In the genomic region with DNA sequence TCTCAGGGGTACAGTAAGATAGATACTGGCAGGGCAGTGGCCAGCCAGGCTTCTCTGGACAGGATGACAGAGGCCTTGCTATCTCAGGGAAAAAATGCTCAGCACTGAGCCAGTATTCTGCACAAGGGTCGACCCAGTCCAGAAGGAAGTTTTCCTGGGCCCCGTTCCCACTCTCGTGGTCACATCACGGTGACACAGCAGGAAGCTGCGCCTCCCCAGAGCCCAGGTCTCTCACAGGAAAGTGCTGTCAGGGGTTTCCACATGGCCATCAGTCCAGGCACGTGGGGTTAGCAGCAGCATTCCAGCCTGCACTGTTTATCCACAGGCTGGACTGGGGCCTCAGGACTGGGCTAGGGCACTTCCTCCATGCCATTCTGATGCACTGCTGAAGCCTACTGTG, we compare ENCODE assay signal across 9 mouse cellular contexts.
DNase-seq lines count a peak whose midpoint lies in the region; ATAC-seq lines count a peak whose summit lies in the region.
"Had no signal": no experiment of that assay in that cellular context is flagged by ENCODE, and none has a peak within 500 bp of the region (broad histone marks: within the 10 kb centered on the region; RNA-seq: fewer than 3 reads in every experiment).

No protein-coding gene starts in this region.

- H3K4me2 ChIP-seq in forebrain, embryonic 15.5 days (replicated peaks): no peak overlapping the region
- H3K4me2 ChIP-seq: liver, embryonic 13.5 days had no signal

- intact Hi-C loops in left cerebral cortex, postnatal 14 days (cut with DNase I): no loop called here
- intact Hi-C loops in left cerebral cortex, postnatal 25 days (cut with DNase I): no loop called here

- DNase-seq in urinary bladder, postnatal 25 days (ENCODE audit: low spot score): peak; percentile 4
- no peak for DNase-seq in urinary bladder, adult 2 months (ENCODE audit: low spot score)
- DNase-seq in heart, embryonic 10.5 days (ENCODE audit: low spot score): peak; percentile 81
- DNase-seq in kidney, adult 8-10 months: peak; percentile 80 to 83
- no peak for DNase-seq in cerebellum, adult 18-20 months
- no peak for DNase-seq in left cerebral cortex, postnatal 14 days (ENCODE audit: low spot score in 2 of 2)
- no peak for DNase-seq in left cerebral cortex, postnatal 25 days (ENCODE audit: low spot score in 2 of 2)
- DNase-seq: liver, embryonic 13.5 days had no signal

- H3K9ac ChIP-seq in forebrain, embryonic 15.5 days (replicated peaks): no peak overlapping the region
- H3K9ac ChIP-seq: liver, embryonic 13.5 days had no signal

- no peak overlapping the region for H3K4me3 ChIP-seq in heart, embryonic 10.5 days
- H3K4me3 ChIP-seq in forebrain, embryonic 15.5 days: no peak overlapping the region
- H3K4me3 ChIP-seq: liver, embryonic 13.5 days had no signal

- no peak for ATAC-seq in forebrain, embryonic 15.5 days (replicated peaks)

- H3K9me3 ChIP-seq in heart, embryonic 10.5 days: no peaks in the 10 kb centered on the region
- H3K9me3 ChIP-seq in forebrain, embryonic 15.5 days: no peaks in the 10 kb centered on the region
- H3K9me3 ChIP-seq: liver, embryonic 13.5 days had no signal

- H3K27me3 ChIP-seq in heart, embryonic 10.5 days (ENCODE audit: insufficient read depth, poor library complexity, severe bottlenecking): no peaks in the 10 kb centered on the region
- no peaks in the 10 kb centered on the region for H3K27me3 ChIP-seq in forebrain, embryonic 15.5 days
- H3K27me3 ChIP-seq: liver, embryonic 13.5 days had no signal

- peaks cover 7% of the 10 kb centered on the region; the same call in 1 of the 2 replicates for H3K4me1 ChIP-seq in heart, embryonic 10.5 days
- no peaks in the 10 kb centered on the region for H3K4me1 ChIP-seq in forebrain, embryonic 15.5 days
- H3K4me1 ChIP-seq: liver, embryonic 13.5 days had no signal

- H3K27ac ChIP-seq in heart, embryonic 10.5 days: no peak overlapping the region
- H3K27ac ChIP-seq in forebrain, embryonic 15.5 days (replicated peaks): no peak overlapping the region
- H3K27ac ChIP-seq: liver, embryonic 13.5 days had no signal

- H3K36me3 ChIP-seq in heart, embryonic 10.5 days: no peaks in the 10 kb centered on the region
- no peaks in the 10 kb centered on the region for H3K36me3 ChIP-seq in forebrain, embryonic 15.5 days
- H3K36me3 ChIP-seq: liver, embryonic 13.5 days had no signal

- 41% methylated on average over 6 of the region's 6 CpGs for WGBS in heart, embryonic 10.5 days
- WGBS in forebrain, embryonic 15.5 days: 77% methylated on average over 6 of the region's 6 CpGs

Comparison
In these comparisons a context has a peak if more than half of its experiments do, and no peak if none do; other contexts are left out.
1. DNase-seq: peak in urinary bladder, postnatal 25 days (single experiment), heart, embryonic 10.5 days (single experiment) and kidney, adult 8-10 months (2 of 2); none in urinary bladder, adult 2 months (single experiment), cerebellum, adult 18-20 months (0 of 2), left cerebral cortex, postnatal 14 days (0 of 2) and left cerebral cortex, postnatal 25 days (0 of 2).